Mouse (Mus musculus) ES-E14 (cell line): Measurements from ENCODE around the gene Sult1a1. TPM values are rescaled to one million over a fixed set of nuclear protein-coding genes. Genes with fewer than 3 reads are reported as not detected.

Experiments used
- DNase-seq: peaks from one replicate; pipeline ENCODE4 v3.0.0-alpha.2; 2013; ENCODE audit warnings: low read depth, low spot score
- H3K27ac ChIP-seq: 2 replicates; pipeline ENCODE4 v1.5.1; 2012; ENCODE audit warnings: low read depth, mild to moderate bottlenecking, low read length, moderate library complexity, mixed read lengths; ENCODE audit not compliant: poor library complexity, insufficient read depth, severe bottlenecking
- H3K36me3 ChIP-seq: 2 replicates; pipeline ENCODE4 v1.6.1; 2012; ENCODE audit warnings: mild to moderate bottlenecking, low read length, moderate library complexity, mixed read lengths; ENCODE audit not compliant: control insufficient read depth, poor library complexity, insufficient read depth, severe bottlenecking
- H3K4me1 ChIP-seq, 2 experiments: fragments of 150-350 bp in 1 of 2; sonication (generic) in 1 of 2; 2 replicates each; pipeline ENCODE4 v1.6.1; 2012; ENCODE audit warnings: low read length in 2 of 2, mild to moderate bottlenecking in 1 of 2, mixed read lengths in 1 of 2; ENCODE audit not compliant: control insufficient read depth in 2 of 2, insufficient read depth in 2 of 2, poor library complexity in 1 of 2
- H3K4me3 ChIP-seq, 2 experiments: fragments of 150-350 bp in 1 of 2; sonication (generic) in 1 of 2; 2 replicates each; pipeline ENCODE4 v1.5.1; 2012; ENCODE audit warnings: low read length in 2 of 2, low read depth in 1 of 2, mild to moderate bottlenecking in 1 of 2, mixed read lengths in 1 of 2; ENCODE audit not compliant: insufficient read depth in 1 of 2, poor library complexity in 1 of 2, severe bottlenecking in 1 of 2
- H3K9ac ChIP-seq: 2 replicates; pipeline ENCODE4 v1.6.1; 2012; ENCODE audit warnings: low read depth, mild to moderate bottlenecking, low read length, mixed read lengths; ENCODE audit not compliant: poor library complexity, insufficient read depth, severe bottlenecking
- H3K9me3 ChIP-seq: fragments of 150-350 bp; sonication (generic); 2 replicates; pipeline ENCODE4 v1.6.1; 2012; ENCODE audit warnings: low read depth, mild to moderate bottlenecking, low read length; ENCODE audit not compliant: control insufficient read depth, insufficient read depth
- CHD2 ChIP-seq: IDR thresholded peaks from 2 replicates; pipeline ENCODE4 v1.6.1; 2014; ENCODE audit warnings: mild to moderate bottlenecking, low read depth, low read length, inconsistent platforms
- HCFC1 ChIP-seq: IDR thresholded peaks from 2 replicates; pipeline ENCODE4 v1.6.1; 2012; ENCODE audit warnings: low read length, inconsistent platforms, borderline replicate concordance; ENCODE audit not compliant: insufficient read depth
- MAFK ChIP-seq: IDR thresholded peaks from 2 replicates; pipeline ENCODE4 v1.6.1; 2014; ENCODE audit warnings: mild to moderate bottlenecking, low read depth, low read length, inconsistent platforms; ENCODE audit not compliant: insufficient read depth
- ZC3H11A ChIP-seq: IDR thresholded peaks from 2 replicates; pipeline ENCODE4 v1.6.1; 2012; ENCODE audit warnings: low read depth, mild to moderate bottlenecking, inconsistent platforms, low read length, borderline replicate concordance
- ZNF384 ChIP-seq: IDR thresholded peaks from 2 replicates; pipeline ENCODE4 v1.6.1; 2012; ENCODE audit warnings: low read depth, low read length, inconsistent platforms
- in situ Hi-C, 2 experiments: fragments of 600-800 bp; cut with MboI; formaldehyde crosslinking; loops; one replicate each; pipeline ENCODE4 v1.15.1; 2025; ENCODE audit warnings: low sequenced_read_pairs in 2 of 2, inconsistent platforms in 1 of 2; ENCODE audit not compliant: unreplicated experiment in 2 of 2
- total RNA-seq: library from RNA; depleted of rRNA; stranded (reverse); fragments of 300-350 nt; gene quantifications from 2 replicates; pipeline ENCODE4 v1.2.3, GENCODE M21; 2012

Sult1a1 gene
- total RNA-seq, 1 experiment = 0.22 TPM

- in situ Hi-C loops = no loop called here
- TF ChIP-seq HCFC1 (no peak), MAFK (no peak), ZC3H11A (no peak), ZNF384 (no peak), CHD2 (no peak)
- DNase-seq = no peak
- no peak overlapping the region for H3K27ac ChIP-seq
- H3K9ac ChIP-seq = no peak overlapping the region
- no peak overlapping the region for H3K4me3 ChIP-seq
- H3K36me3 ChIP-seq = no peaks in the 10 kb centered on the region; the same call in 1 of the 2 replicates
- H3K4me1 ChIP-seq = peaks cover 8 to 12% of the 10 kb centered on the region in 2 experiments; a peak in 3 of 4 replicates
- H3K9me3 ChIP-seq = no peaks in the 10 kb centered on the region
These were observed 48.1 kb downstream of the Sult1a1 start for GRCm38 (mm10) chr7:126628111-126628510.

GRCm38 (mm10) chr7:126625807-126626600, 50.2 kb downstream of the Sult1a1 start:
- no peak for DNase-seq
- H3K9me3 ChIP-seq = no peaks in the 10 kb centered on the region
- in situ Hi-C loops = no loop called here
- H3K9ac ChIP-seq = 0 out of 2 replicates have a peak overlapping the region, but pooled peaks have one; percentile 20
- H3K4me3 ChIP-seq = no peak overlapping the region
- no peaks in the 10 kb centered on the region; the same call in 1 of the 2 replicates for H3K36me3 ChIP-seq
- H3K4me1 ChIP-seq = peaks cover 8 to 13% of the 10 kb centered on the region in 2 experiments; a peak in 3 of 4 replicates
- TF ChIP-seq HCFC1 (no peak), ZNF384 (no peak), CHD2 (no peak), MAFK (peak; percentile 67), ZC3H11A (no peak)
- H3K27ac ChIP-seq = no peak overlapping the region

- in situ Hi-C loops = no loop called here
- Histone ChIP-seq H3K4me1 (peaks cover 8 to 13% of the 10 kb centered on the region in 2 experiments; a peak in 3 of 4 replicates), H3K9ac (peak overlapping the region; percentile 66; the same call in 1 of the 2 replicates), H3K36me3 (no peaks in the 10 kb centered on the region; the same call in 1 of the 2 replicates), H3K27ac (no peak overlapping the region), H3K4me3 (peak overlapping the region; percentile 63 to 71; a peak in 3 of 4 replicates), H3K9me3 (no peaks in the 10 kb centered on the region)
- no peak for DNase-seq
- TF ChIP-seq ZC3H11A (no peak), HCFC1 (no peak), CHD2 (no peak), MAFK (no peak), ZNF384 (no peak)
These were observed 50.9 kb downstream of the Sult1a1 start for GRCm38 (mm10) chr7:126625369-126625768.

- no peaks in the 10 kb centered on the region for H3K9me3 ChIP-seq
- H3K36me3 ChIP-seq = no peaks in the 10 kb centered on the region; the same call in 1 of the 2 replicates
- DNase-seq = no peak
- no peak for TF ChIP-seq CHD2
- no peak for TF ChIP-seq ZNF384
- H3K4me1 ChIP-seq = peaks cover 6 to 13% of the 10 kb centered on the region in 2 experiments; a peak in 3 of 4 replicates
- no peak overlapping the region for H3K27ac ChIP-seq
- in situ Hi-C loops = no loop called here
- peak overlapping the region; percentile 66 for H3K9ac ChIP-seq
- H3K4me3 ChIP-seq = peak overlapping the region; percentile 63 to 71
These were observed 51.5 kb downstream of the Sult1a1 start for GRCm38 (mm10) chr7:126624774-126625173.
